Mouse (Mus musculus): Measurements from ENCODE around the gene 1700015G11Rik. TPM values are rescaled to one million over a fixed set of nuclear protein-coding genes. Genes with fewer than 3 reads are reported as not detected.

1700015G11Rik gene
- total RNA-seq, 2 experiments from 2014 or later: not detected

- DNase-seq (ENCODE audit: low spot score in 2 of 2): no peak
Observed at GRCm38 (mm10) chr7:51969379-51969778, 46.1 kb downstream of the 1700015G11Rik start.

- DNase-seq (ENCODE audit: low spot score in 2 of 2): no peak
Observed at GRCm38 (mm10) chr7:51967581-51967980, 47.9 kb downstream of the 1700015G11Rik start.

GRCm38 (mm10) chr7:51964681-51965080 is 50.8 kb downstream of the 1700015G11Rik start:
- no peak for DNase-seq (ENCODE audit: low spot score in 2 of 2)

GRCm38 (mm10) chr7:51962219-51962952 is 53.1 kb downstream of the 1700015G11Rik start:
- no peak for DNase-seq (ENCODE audit: low spot score in 2 of 2)

Other genes with a start within 250 kb of the 1700015G11Rik start
- 10 to 100 TPM; 12.7 to 13.8 TPM for gene Gas2, start 153.7 kb downstream of the 1700015G11Rik start, total RNA-seq (2021)
- gene Fancf, start 153.5 kb downstream of the 1700015G11Rik start, total RNA-seq (2021): 1 to 10 TPM; 4.1 to 4.2 TPM
- gene Svip, start 9.7 kb downstream of the 1700015G11Rik start, total RNA-seq (2021): 10 to 100 TPM; 28.2 to 29.2 TPM